ENCODE assay signal across 20 mouse cellular contexts in the genomic region with DNA sequence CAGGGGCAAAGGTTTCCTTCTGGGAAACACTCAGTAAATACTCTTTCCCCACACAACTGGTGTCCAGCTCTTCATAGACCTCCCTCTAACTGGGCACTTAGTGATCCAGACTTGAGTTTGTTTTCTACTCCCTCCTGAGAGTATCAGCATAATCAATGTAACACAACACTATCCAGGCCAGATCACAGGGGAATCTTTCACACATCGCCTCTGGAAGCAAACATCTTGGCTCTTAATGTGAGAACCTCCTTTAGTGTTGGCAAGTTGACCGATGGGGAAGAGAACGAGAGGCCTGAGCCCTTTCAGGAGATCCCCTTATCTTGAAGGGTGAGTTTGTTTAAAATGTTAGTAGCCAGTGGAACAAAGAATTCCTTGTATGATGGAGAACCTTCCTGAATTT.
DNase-seq lines count a peak whose midpoint lies in the region; ATAC-seq and TF ChIP-seq lines count a peak whose summit lies in the region.
"Had no signal": no experiment of that assay in that cellular context is flagged by ENCODE, and none has a peak within 500 bp of the region (broad histone marks: within the 10 kb centered on the region; RNA-seq: fewer than 3 reads in every experiment).

No protein-coding gene starts in this region.

- 34% methylated on average over 3 of the region's 3 CpGs for WGBS in heart, embryonic 10.5 days
- WGBS in lung, embryonic 14.5 days: 22% methylated on average over 3 of the region's 3 CpGs
- 20% methylated on average over 3 of the region's 3 CpGs for WGBS in lung, postnatal 0 days
- 64% methylated on average over 3 of the region's 3 CpGs for WGBS in embryonic facial prominence, embryonic 13.5 days
- 74% methylated on average over 3 of the region's 3 CpGs for WGBS in limb, embryonic 11.5 days

- peaks cover 31% of the 10 kb centered on the region for H3K4me1 ChIP-seq in heart, embryonic 10.5 days
- H3K4me1 ChIP-seq in lung, embryonic 14.5 days (ENCODE audit: insufficient read depth): peaks cover 25% of the 10 kb centered on the region
- no peaks in the 10 kb centered on the region; the same call in 1 of the 2 replicates for H3K4me1 ChIP-seq in lung, postnatal 0 days (ENCODE audit: insufficient read depth, low read depth, low read length)
- H3K4me1 ChIP-seq in embryonic facial prominence, embryonic 13.5 days: peaks cover 23% of the 10 kb centered on the region
- peaks cover 5% of the 10 kb centered on the region; the same call in 1 of the 2 replicates for H3K4me1 ChIP-seq in limb, embryonic 11.5 days (ENCODE audit: control insufficient read depth, insufficient read depth, low read length)
- H3K4me1 ChIP-seq: liver, embryonic 15.5 days had no signal

- no peak for TF ChIP-seq EP300 in lung, postnatal 0 days (IDR thresholded peaks at IDR 0.05)

- H3K27ac ChIP-seq in heart, embryonic 10.5 days: peak overlapping the region; percentile 47; the same call in 1 of the 2 replicates
- peak overlapping the region; percentile 91; the same call in 1 of the 2 replicates for H3K27ac ChIP-seq in lung, embryonic 14.5 days (ENCODE audit: low read depth)
- H3K27ac ChIP-seq in lung, postnatal 0 days (ENCODE audit: low read length): no peak overlapping the region
- peak overlapping the region; percentile 95 for H3K27ac ChIP-seq in embryonic facial prominence, embryonic 13.5 days
- H3K27ac ChIP-seq in limb, embryonic 11.5 days (replicated peaks; ENCODE audit: low read depth, low read length): no peak overlapping the region
- H3K27ac ChIP-seq: hindbrain, embryonic 15.5 days; liver, embryonic 15.5 days had no signal

- no peak overlapping the region for H3K9ac ChIP-seq in lung, embryonic 14.5 days
- H3K9ac ChIP-seq in lung, postnatal 0 days (replicated peaks; ENCODE audit: low read depth): no peak overlapping the region
- H3K9ac ChIP-seq in embryonic facial prominence, embryonic 13.5 days: no peak overlapping the region
- H3K9ac ChIP-seq in limb, embryonic 11.5 days (ENCODE audit: low read length): no peak overlapping the region
- H3K9ac ChIP-seq: hindbrain, embryonic 15.5 days; liver, embryonic 15.5 days had no signal

- no peak overlapping the region for H3K4me3 ChIP-seq in heart, embryonic 10.5 days
- H3K4me3 ChIP-seq in lung, embryonic 14.5 days (ENCODE audit: low read depth, low read length): no peak overlapping the region
- no peak overlapping the region for H3K4me3 ChIP-seq in lung, postnatal 0 days (ENCODE audit: low read depth, low read length)
- no peak overlapping the region for H3K4me3 ChIP-seq in embryonic facial prominence, embryonic 13.5 days
- H3K4me3 ChIP-seq in limb, embryonic 11.5 days (ENCODE audit: low read depth, low read length): no peak overlapping the region
- H3K4me3 ChIP-seq: hindbrain, embryonic 15.5 days; liver, embryonic 15.5 days had no signal

- H3K36me3 ChIP-seq in heart, embryonic 10.5 days: no peaks in the 10 kb centered on the region
- no peaks in the 10 kb centered on the region for H3K36me3 ChIP-seq in lung, embryonic 14.5 days (ENCODE audit: insufficient read depth)
- H3K36me3 ChIP-seq in lung, postnatal 0 days (ENCODE audit: insufficient read depth, low read length): no peaks in the 10 kb centered on the region
- H3K36me3 ChIP-seq in embryonic facial prominence, embryonic 13.5 days: no peaks in the 10 kb centered on the region
- H3K36me3 ChIP-seq in limb, embryonic 11.5 days (ENCODE audit: control insufficient read depth, insufficient read depth, low read length): no peaks in the 10 kb centered on the region
- H3K36me3 ChIP-seq: G1E; hindbrain, embryonic 15.5 days; liver, embryonic 15.5 days had no signal

- no peaks in the 10 kb centered on the region for H3K9me3 ChIP-seq in heart, embryonic 10.5 days
- no peaks in the 10 kb centered on the region for H3K9me3 ChIP-seq in lung, embryonic 14.5 days (ENCODE audit: low read depth, low read length)
- no peaks in the 10 kb centered on the region for H3K9me3 ChIP-seq in lung, postnatal 0 days (ENCODE audit: low read length)
- no peaks in the 10 kb centered on the region for H3K9me3 ChIP-seq in embryonic facial prominence, embryonic 13.5 days
- H3K9me3 ChIP-seq in limb, embryonic 11.5 days (ENCODE audit: control insufficient read depth, low read length): no peaks in the 10 kb centered on the region
- H3K9me3 ChIP-seq: hindbrain, embryonic 15.5 days; liver, embryonic 15.5 days had no signal

- H3K4me2 ChIP-seq in lung, embryonic 14.5 days: no peak overlapping the region
- no peak overlapping the region for H3K4me2 ChIP-seq in lung, postnatal 0 days (replicated peaks; ENCODE audit: low read depth, low read length)
- H3K4me2 ChIP-seq in embryonic facial prominence, embryonic 13.5 days: no peak overlapping the region
- H3K4me2 ChIP-seq in limb, embryonic 11.5 days (ENCODE audit: low read depth, severe bottlenecking): no peak overlapping the region
- H3K4me2 ChIP-seq: hindbrain, embryonic 15.5 days; liver, embryonic 15.5 days had no signal

- no peaks in the 10 kb centered on the region for H3K27me3 ChIP-seq in heart, embryonic 10.5 days (ENCODE audit: insufficient read depth, poor library complexity, severe bottlenecking)
- H3K27me3 ChIP-seq in lung, embryonic 14.5 days (ENCODE audit: insufficient read depth, low read length): no peaks in the 10 kb centered on the region
- no peaks in the 10 kb centered on the region for H3K27me3 ChIP-seq in lung, postnatal 0 days (replicated peaks; ENCODE audit: insufficient read depth, low read length)
- H3K27me3 ChIP-seq in embryonic facial prominence, embryonic 13.5 days: no peaks in the 10 kb centered on the region
- no peaks in the 10 kb centered on the region for H3K27me3 ChIP-seq in limb, embryonic 11.5 days (ENCODE audit: control insufficient read depth, insufficient read depth, low read length)
- H3K27me3 ChIP-seq: hindbrain, embryonic 15.5 days; liver, embryonic 15.5 days had no signal

- peak; percentile 22; the same call in 1 of the 2 replicates for ATAC-seq in lung, embryonic 14.5 days (ENCODE audit: insufficient read depth)
- ATAC-seq in lung, postnatal 0 days: no peak
- ATAC-seq in embryonic facial prominence, embryonic 13.5 days (ENCODE audit: insufficient number of reproducible peaks, insufficient read depth, low FRiP score, low TSS enrichment, low read depth): no peak
- no peak for ATAC-seq in limb, embryonic 11.5 days (ENCODE audit: insufficient number of reproducible peaks, low FRiP score, low TSS enrichment, low read depth)
- ATAC-seq: forebrain, embryonic 16.5 days; intestine, postnatal 0 days; midbrain, embryonic 16.5 days had no signal

- TF ChIP-seq CTCF in lung, embryonic 14.5 days (IDR thresholded peaks at IDR 0.05; ENCODE audit: low read depth): no peak
- no peak for TF ChIP-seq CTCF in lung, postnatal 0 days (IDR thresholded peaks at IDR 0.05)

- DNase-seq in heart, embryonic 10.5 days (ENCODE audit: low spot score): no peak
- DNase-seq in heart, adult 9 months (ENCODE audit: low spot score in 2 of 2): no peak
- DNase-seq in lung, embryonic 14.5 days: peak; percentile 31
- DNase-seq in lung, postnatal 0 days (ENCODE audit: low spot score): no peak
- DNase-seq in limb, embryonic 11.5 days (ENCODE audit: low spot score): peak; percentile 20
- DNase-seq in c-Kit-positive CD71-positive TER-119-positive erythroid progenitor cells, embryonic 14.5 days (ENCODE audit: low spot score): no peak
- DNase-seq in cerebellum, postnatal 4 days (ENCODE audit: low spot score in 2 of 2): no peak
- DNase-seq: adrenal gland, postnatal 25 days; cerebellum, adult 9-10 months; kidney, postnatal 36 days; layer of hippocampus, postnatal 36 days; right cerebral cortex, postnatal 14 days; thymus, postnatal 4 days had no signal

Comparison
In these comparisons a context has a peak if more than half of its experiments do, and no peak if none do; other contexts are left out.
1. DNase-seq: peak in lung, embryonic 14.5 days (single experiment) and limb, embryonic 11.5 days (single experiment); none in heart, embryonic 10.5 days (single experiment), heart, adult 9 months (0 of 2), lung, postnatal 0 days (single experiment), c-Kit-positive CD71-positive TER-119-positive erythroid progenitor cells, embryonic 14.5 days (single experiment) and cerebellum, postnatal 4 days (0 of 2).
2. H3K27ac ChIP-seq: peak in heart, embryonic 10.5 days (single experiment), lung, embryonic 14.5 days (single experiment) and embryonic facial prominence, embryonic 13.5 days (single experiment); none in lung, postnatal 0 days (single experiment) and limb, embryonic 11.5 days (single experiment).